Mouse (Mus musculus): ENCODE data around the gene Htt. TPM values are rescaled to one million over a fixed set of nuclear protein-coding genes. Genes with fewer than 3 reads are reported as not detected.
"Not testable (repeated sequence)": the region's sequence is repeated elsewhere in the genome, so short reads cannot be mapped to it uniquely, and the experiment has no call there.

The Htt gene
- 16.4 and 20.2 TPM in 2 replicates for polyA plus RNA-seq (2014; fragmentation: Nextera tagmentation; extraction: Ambion mirVana)

DNA sequence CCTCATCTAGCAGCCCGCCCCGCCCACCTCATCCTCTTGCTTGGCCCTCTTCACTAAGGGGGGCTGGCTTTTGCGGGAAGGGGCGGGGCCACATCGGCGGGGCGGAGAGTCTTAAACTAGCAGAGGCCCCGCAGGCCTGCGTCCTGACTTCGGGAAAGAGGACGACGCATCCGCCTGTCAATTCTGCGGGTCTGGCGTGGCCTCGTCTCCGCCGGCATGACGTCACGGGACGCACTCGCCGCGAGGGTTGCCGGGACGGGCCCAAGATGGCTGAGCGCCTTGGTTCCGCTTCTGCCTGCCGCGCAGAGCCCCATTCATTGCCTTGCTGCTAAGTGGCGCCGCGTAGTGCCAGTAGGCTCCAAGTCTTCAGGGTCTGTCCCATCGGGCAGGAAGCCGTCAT, at the start of gene Htt:
Gene Htt, plus strand, starts transcription at position 232 of the 400 bp plus-strand sequence.
- DNase-seq (ENCODE audit: low spot score) (peak; percentile 97), ATAC-seq (ENCODE audit: low FRiP score) (peak; percentile 99)
- H3K4me3 ChIP-seq (replicated peaks; ENCODE audit: low read length) = peak within 1 kb of the TSS; percentile 97
- no peaks in the 10 kb centered on the region for H3K9me3 ChIP-seq (ENCODE audit: control insufficient read depth, low read length)
- H3K27ac ChIP-seq = peak within 1 kb of the TSS; percentile 92
- peak within 1 kb of the TSS; percentile 92 for H3K9ac ChIP-seq
- no peaks in the 10 kb centered on the region for H3K36me3 ChIP-seq (replicated peaks; ENCODE audit: control insufficient read depth, insufficient read depth)
- H3K4me1 ChIP-seq (replicated peaks; ENCODE audit: control insufficient read depth, insufficient read depth, low read length) = peaks cover 13% of the 10 kb centered on the region
- peak within 1 kb of the TSS; percentile 75 for H3K4me2 ChIP-seq (replicated peaks)
- under 1% methylated on average over 35 of the region's 35 CpGs for WGBS
- no peaks in the 10 kb centered on the region for H3K27me3 ChIP-seq (ENCODE audit: control insufficient read depth, insufficient read depth, low read length)

DNA sequence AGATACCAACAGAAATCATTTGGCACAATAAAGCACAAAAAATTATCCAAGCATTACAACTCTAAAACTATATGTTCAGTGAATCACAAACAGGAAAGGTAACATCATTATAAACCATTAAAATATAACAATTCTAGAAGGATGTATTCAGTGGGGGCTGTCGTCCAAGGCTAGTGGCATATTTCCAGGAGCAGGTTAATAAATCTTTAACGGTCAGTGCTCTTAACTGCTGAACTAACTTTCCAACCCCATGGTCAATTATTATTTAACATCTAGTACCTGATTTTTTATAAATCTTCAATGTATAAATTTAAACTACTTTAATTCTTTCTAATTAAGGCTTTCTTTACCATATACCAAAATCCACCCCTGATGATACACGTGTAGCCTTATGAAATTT, 47.2 kb upstream of the Htt start:
- H3K4me2 ChIP-seq (replicated peaks); H3K4me1 ChIP-seq (replicated peaks; ENCODE audit: control insufficient read depth, insufficient read depth, low read length); H3K4me3 ChIP-seq (replicated peaks; ENCODE audit: low read length); H3K27me3 ChIP-seq (ENCODE audit: control insufficient read depth, insufficient read depth, low read length); ATAC-seq (ENCODE audit: low FRiP score); H3K36me3 ChIP-seq (replicated peaks; ENCODE audit: control insufficient read depth, insufficient read depth); H3K27ac ChIP-seq; H3K9me3 ChIP-seq (ENCODE audit: control insufficient read depth, low read length); DNase-seq (ENCODE audit: low spot score); H3K9ac ChIP-seq: not testable (repeated sequence)
- WGBS = 84% methylated on average over 3 of the region's 3 CpGs

DNA sequence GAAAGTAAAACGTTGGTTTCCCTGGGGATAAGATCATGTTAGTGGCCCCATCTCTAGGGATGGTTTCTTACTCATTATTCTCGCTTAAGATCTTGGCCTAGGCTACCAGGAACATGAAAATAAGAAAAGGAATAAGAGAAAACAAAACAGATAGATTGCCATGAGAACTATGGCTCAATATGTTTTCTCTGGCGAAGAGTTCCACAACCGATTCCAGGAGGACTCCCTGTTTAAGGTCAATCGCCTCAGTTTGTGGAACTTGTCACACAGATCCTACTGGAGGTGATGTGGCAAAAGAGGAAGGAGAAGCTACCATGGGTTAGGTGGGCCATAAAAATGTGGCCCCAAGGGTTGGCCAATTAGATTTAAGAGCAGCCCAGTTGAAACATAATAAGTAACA, 46.7 kb upstream of the Htt start:
- H3K4me3 ChIP-seq (replicated peaks; ENCODE audit: low read length) = no peak overlapping the region
- DNase-seq (ENCODE audit: low spot score) (no peak), ATAC-seq (ENCODE audit: low FRiP score) (no peak)
- H3K9ac ChIP-seq = no peak overlapping the region
- 81% methylated on average over 5 of the region's 5 CpGs for WGBS
- H3K4me1 ChIP-seq (replicated peaks; ENCODE audit: control insufficient read depth, insufficient read depth, low read length) = no peaks in the 10 kb centered on the region
- H3K27me3 ChIP-seq (ENCODE audit: control insufficient read depth, insufficient read depth, low read length) = no peaks in the 10 kb centered on the region
- H3K27ac ChIP-seq = no peak overlapping the region
- H3K9me3 ChIP-seq (ENCODE audit: control insufficient read depth, low read length) = no peaks in the 10 kb centered on the region
- H3K36me3 ChIP-seq (replicated peaks; ENCODE audit: control insufficient read depth, insufficient read depth) = no peaks in the 10 kb centered on the region
- no peak overlapping the region for H3K4me2 ChIP-seq (replicated peaks)

DNA sequence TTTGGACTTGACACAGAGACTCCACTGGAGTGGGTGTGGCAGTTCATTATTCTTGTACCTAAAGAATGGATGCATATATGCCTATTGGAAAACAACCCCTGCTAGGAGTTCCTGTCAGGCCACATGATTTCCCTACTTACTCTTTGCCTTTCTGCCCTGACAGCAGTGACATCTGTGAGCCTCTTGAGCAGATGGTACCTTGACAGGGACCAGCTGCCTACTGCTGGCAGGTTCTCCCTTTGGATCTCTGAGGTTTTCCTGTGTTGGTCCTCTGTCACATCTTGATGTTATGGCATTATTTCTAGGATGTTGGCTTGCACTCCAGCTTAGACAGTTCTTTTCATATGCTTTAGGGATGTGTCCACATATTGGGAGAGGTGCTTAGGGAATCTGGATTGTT, 32.4 kb upstream of the Htt start:
- ATAC-seq (ENCODE audit: low FRiP score) = no peak
- no peaks in the 10 kb centered on the region for H3K36me3 ChIP-seq (replicated peaks; ENCODE audit: control insufficient read depth, insufficient read depth)
- no peak for DNase-seq (ENCODE audit: low spot score)

DNA sequence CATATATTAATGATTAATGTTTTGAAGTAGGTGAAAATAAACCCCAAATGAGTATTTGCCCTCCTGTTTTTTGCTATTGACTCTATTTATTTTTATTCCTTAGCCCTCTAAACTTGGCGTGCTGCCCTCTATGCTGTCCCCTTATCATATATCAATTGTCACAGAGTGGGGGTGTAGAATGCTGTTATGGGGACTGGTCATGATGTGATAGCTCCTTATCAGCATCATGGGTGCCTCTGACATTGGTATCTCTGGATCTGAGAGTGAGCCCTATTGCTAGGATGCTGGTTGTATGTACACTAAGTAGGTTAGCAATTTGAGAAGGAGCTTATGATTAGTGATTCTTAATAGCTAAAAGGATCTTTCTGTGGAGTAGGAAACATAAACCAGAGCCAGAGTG, 31.3 kb upstream of the Htt start:
- 68% methylated on average over 1 of the region's 1 CpGs for WGBS
- Histone ChIP-seq H3K4me2 (replicated peaks) (no peak overlapping the region), H3K4me3 (replicated peaks; ENCODE audit: low read length) (no peak overlapping the region), H3K9ac (no peak overlapping the region), H3K9me3 (ENCODE audit: control insufficient read depth, low read length) (no peaks in the 10 kb centered on the region), H3K4me1 (replicated peaks; ENCODE audit: control insufficient read depth, insufficient read depth, low read length) (no peaks in the 10 kb centered on the region), H3K27me3 (ENCODE audit: control insufficient read depth, insufficient read depth, low read length) (no peaks in the 10 kb centered on the region), H3K27ac (no peak overlapping the region), H3K36me3 (replicated peaks; ENCODE audit: control insufficient read depth, insufficient read depth) (no peaks in the 10 kb centered on the region)
- DNase-seq (ENCODE audit: low spot score) = no peak
- no peak for ATAC-seq (ENCODE audit: low FRiP score)

More for the DNA sequence above, 32.4 kb upstream of the Htt start:
- Histone ChIP-seq H3K9ac (no peak overlapping the region), H3K4me2 (replicated peaks) (no peak overlapping the region), H3K4me1 (replicated peaks; ENCODE audit: control insufficient read depth, insufficient read depth, low read length) (no peaks in the 10 kb centered on the region), H3K27me3 (ENCODE audit: control insufficient read depth, insufficient read depth, low read length) (no peaks in the 10 kb centered on the region), H3K4me3 (replicated peaks; ENCODE audit: low read length) (no peak overlapping the region), H3K9me3 (ENCODE audit: control insufficient read depth, low read length) (no peaks in the 10 kb centered on the region), H3K27ac (no peak overlapping the region)

DNA sequence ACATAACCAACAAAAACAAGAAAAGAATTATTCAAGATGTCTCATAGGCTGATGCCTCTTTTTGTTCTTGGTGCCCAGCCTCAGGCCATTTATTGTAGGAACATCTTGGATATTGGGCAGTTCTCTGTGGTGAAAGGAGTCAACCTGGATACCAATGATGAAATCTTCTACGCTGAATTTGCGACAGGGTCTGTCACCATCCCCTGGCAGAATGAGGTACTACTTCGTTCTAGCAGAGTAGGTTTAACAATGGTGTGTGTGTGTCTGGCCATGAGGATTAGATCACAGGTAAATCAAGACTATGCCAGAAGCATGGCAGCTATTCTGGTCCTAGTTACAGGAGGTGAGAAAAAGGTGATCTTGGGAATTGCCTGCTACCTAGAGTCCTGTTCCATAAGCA, 10.1 kb upstream of the Htt start:
- WGBS = 52% methylated on average over 3 of the region's 3 CpGs
- no peaks in the 10 kb centered on the region for H3K27me3 ChIP-seq (ENCODE audit: control insufficient read depth, insufficient read depth, low read length)
- no peak for ATAC-seq (ENCODE audit: low FRiP score)
- H3K36me3 ChIP-seq (replicated peaks; ENCODE audit: control insufficient read depth, insufficient read depth) = no peaks in the 10 kb centered on the region
- H3K9ac ChIP-seq = no peak overlapping the region
- DNase-seq (ENCODE audit: low spot score) = no peak
- no peaks in the 10 kb centered on the region for H3K4me1 ChIP-seq (replicated peaks; ENCODE audit: control insufficient read depth, insufficient read depth, low read length)
- no peaks in the 10 kb centered on the region for H3K9me3 ChIP-seq (ENCODE audit: control insufficient read depth, low read length)
- H3K27ac ChIP-seq = no peak overlapping the region
- no peak overlapping the region for H3K4me3 ChIP-seq (replicated peaks; ENCODE audit: low read length)
- no peak overlapping the region for H3K4me2 ChIP-seq (replicated peaks)

DNA sequence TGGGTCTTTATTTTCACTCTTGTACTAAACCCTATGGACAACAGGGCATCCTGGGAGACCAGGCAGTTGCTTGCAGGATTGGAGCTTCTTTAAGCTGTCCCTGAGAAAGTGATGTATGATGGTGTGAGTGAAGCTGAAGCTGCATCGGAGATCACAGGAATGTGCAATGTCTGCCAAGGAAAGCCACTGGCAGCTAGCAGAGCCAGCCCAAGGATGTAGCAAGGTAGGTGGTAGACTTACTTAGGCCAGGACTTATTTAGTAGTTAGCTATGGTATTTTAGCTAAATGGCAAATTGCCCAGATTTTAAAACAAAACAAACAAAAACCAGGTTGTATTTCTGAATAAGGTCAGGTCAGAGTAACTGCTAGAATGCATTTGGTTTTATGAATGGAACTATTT, 2.8 kb upstream of the Htt start:
- Histone ChIP-seq H3K36me3 (replicated peaks; ENCODE audit: control insufficient read depth, insufficient read depth) (no peaks in the 10 kb centered on the region), H3K27me3 (ENCODE audit: control insufficient read depth, insufficient read depth, low read length) (no peaks in the 10 kb centered on the region), H3K4me2 (replicated peaks) (no peak overlapping the region), H3K4me3 (replicated peaks; ENCODE audit: low read length) (no peak overlapping the region), H3K27ac (no peak overlapping the region), H3K4me1 (replicated peaks; ENCODE audit: control insufficient read depth, insufficient read depth, low read length) (peaks cover 13% of the 10 kb centered on the region), H3K9ac (no peak overlapping the region), H3K9me3 (ENCODE audit: control insufficient read depth, low read length) (no peaks in the 10 kb centered on the region)
- WGBS = 84% methylated on average over 1 of the region's 1 CpGs
- DNase-seq (ENCODE audit: low spot score) (no peak), ATAC-seq (ENCODE audit: low FRiP score) (no peak)

DNA sequence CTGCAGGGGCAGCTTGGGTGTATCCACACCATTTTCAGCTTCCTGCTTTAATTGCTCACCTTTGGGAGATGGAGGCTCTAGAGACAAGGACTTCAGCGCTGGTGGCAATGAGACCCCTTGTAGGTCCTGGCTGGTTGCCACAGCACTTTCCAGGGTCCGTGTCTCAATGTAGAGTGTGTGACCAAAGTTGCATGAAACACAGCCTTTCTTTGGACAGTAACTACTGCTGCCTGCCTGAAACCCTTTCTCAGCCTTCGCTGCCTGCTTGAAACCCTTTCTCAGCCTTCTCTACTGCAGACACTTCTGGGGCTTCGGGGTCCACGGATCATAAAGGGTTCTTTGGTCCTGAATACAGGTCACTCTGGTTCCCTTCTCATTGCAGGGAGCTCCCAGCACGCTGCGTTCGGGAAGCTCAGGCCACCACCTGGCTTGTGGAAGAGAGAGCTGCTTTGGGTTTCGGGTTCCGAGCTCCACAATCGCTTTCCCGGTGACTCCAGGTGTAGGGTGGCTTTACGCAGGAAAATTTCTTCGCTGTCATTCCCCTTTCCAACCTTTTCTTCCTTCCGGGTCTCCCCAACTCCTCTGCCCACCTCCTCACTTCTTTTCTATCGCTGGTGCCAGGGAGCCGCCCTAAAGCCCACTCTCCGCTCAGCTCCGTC, 561 bp upstream of the Htt start:
- Histone ChIP-seq H3K4me3 (replicated peaks; ENCODE audit: low read length) (peak overlapping the region; percentile 97), H3K4me1 (replicated peaks; ENCODE audit: control insufficient read depth, insufficient read depth, low read length) (peaks cover 13% of the 10 kb centered on the region), H3K36me3 (replicated peaks; ENCODE audit: control insufficient read depth, insufficient read depth) (no peaks in the 10 kb centered on the region), H3K27me3 (ENCODE audit: control insufficient read depth, insufficient read depth, low read length) (no peaks in the 10 kb centered on the region), H3K9me3 (ENCODE audit: control insufficient read depth, low read length) (no peaks in the 10 kb centered on the region), H3K4me2 (replicated peaks) (peak overlapping the region; percentile 75), H3K27ac (peak overlapping the region; percentile 92), H3K9ac (peak overlapping the region; percentile 92)
- ATAC-seq (ENCODE audit: low FRiP score) = no peak
- DNase-seq (ENCODE audit: low spot score) = peak; percentile 24
- 1% methylated on average over 19 of the region's 19 CpGs for WGBS

DNA sequence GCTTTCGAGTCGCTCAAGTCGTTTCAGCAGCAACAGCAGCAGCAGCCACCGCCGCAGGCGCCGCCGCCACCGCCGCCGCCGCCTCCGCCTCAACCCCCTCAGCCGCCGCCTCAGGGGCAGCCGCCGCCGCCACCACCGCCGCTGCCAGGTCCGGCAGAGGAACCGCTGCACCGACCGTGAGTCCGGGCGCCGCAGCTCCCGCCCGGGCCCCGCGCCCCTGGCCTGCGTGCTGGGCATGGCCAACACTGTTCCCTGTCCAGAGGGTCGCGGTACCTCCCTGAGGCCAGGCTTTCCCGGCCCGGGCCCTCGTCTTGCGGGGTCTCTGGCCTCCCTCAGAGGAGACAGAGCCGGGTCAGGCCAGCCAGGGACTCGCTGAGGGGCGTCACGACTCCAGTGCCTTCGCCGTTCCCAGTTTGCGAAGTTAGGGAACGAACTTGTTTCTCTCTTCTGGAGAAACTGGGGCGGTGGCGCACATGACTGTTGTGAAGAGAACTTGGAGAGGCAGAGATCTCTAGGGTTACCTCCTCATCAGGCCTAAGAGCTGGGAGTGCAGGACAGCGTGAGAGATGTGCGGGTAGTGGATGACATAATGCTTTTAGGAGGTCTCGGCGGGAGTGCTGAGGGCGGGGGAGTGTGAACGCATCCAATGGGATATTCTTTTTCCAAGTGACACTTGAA, 533 bp downstream of the Htt start:
- peak overlapping the region; percentile 92 for H3K27ac ChIP-seq
- H3K9me3 ChIP-seq (ENCODE audit: control insufficient read depth, low read length) = no peaks in the 10 kb centered on the region
- WGBS = under 1% methylated on average over 54 of the region's 54 CpGs
- no peaks in the 10 kb centered on the region for H3K36me3 ChIP-seq (replicated peaks; ENCODE audit: control insufficient read depth, insufficient read depth)
- H3K4me1 ChIP-seq (replicated peaks; ENCODE audit: control insufficient read depth, insufficient read depth, low read length) = peaks cover 13% of the 10 kb centered on the region
- peak; percentile 49 for ATAC-seq (ENCODE audit: low FRiP score)
- H3K9ac ChIP-seq = peak overlapping the region; percentile 92
- peak overlapping the region; percentile 97 for H3K4me3 ChIP-seq (replicated peaks; ENCODE audit: low read length)
- H3K27me3 ChIP-seq (ENCODE audit: control insufficient read depth, insufficient read depth, low read length) = no peaks in the 10 kb centered on the region
- peak; percentile 55 for DNase-seq (ENCODE audit: low spot score)
- peak overlapping the region; percentile 75 for H3K4me2 ChIP-seq (replicated peaks)
